Mouse (Mus musculus): Measurements from ENCODE around the gene Sdccag8. TPM values are rescaled to one million over a fixed set of nuclear protein-coding genes. Genes with fewer than 3 reads are reported as not detected.

The Sdccag8 gene
- polyA plus RNA-seq (2017; shearing (Covaris generic)), result 10 to 100 TPM; 18.5 to 26.5 TPM

DNA sequence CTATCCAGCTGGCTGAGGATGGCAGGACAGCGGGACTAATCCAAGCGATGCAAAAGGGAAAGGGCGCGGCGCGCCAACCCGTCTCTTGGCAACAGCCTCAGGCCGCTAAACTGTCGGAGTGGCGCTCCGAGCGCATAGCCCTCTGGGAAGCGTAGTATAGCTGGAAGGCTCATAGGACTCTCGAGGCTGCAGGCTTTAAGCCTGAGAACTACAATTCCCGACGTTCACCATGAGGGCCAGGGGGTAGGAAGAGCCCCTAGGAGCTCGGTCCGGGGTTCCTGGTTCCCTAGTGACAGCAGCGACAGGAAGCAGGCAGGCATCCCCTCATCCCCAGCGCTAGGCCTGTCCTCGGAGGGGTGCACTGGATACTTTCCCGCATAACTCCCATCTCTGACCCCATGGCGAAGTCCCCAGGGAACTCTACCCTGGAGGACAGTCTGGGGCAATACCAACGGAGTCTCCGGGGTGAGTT is at the start of gene Sdccag8:
Gene Sdccag8 (plus strand): TSS at position 70 of the 472 bp plus-strand sequence.

DNA sequence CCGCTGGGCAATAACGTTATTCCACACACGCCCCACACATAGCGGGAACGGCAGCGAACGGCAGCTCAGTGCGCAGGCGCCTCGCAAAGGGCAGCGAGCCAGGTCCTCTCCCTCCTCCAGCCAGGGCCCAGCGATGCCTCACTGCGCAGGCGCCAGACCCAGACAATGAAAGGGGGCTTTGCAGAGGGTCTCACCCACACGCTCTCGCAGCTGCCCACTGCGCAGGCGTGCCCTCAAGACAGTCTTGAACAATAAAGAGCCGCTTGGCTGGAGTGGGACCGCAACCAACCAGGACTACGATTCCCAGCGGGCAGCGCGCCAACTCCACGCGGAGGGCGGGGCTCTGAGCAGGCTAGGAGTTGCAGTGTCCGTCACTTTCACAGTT is 432 bp upstream of the Sdccag8 start, which contains the start of gene Cep170:
Gene Cep170 (minus strand): TSS at position 32 of the 385 bp plus-strand sequence.

Other genes starting within 250 kb of the Sdccag8 start
- 10 to 100 TPM; 12.4 to 18.1 TPM for gene Cep170, start 593 bp upstream of the Sdccag8 start, polyA plus RNA-seq (2017; shearing (Covaris generic))

Measured in activated CD4-positive, CD25-positive, alpha-beta regulatory T cell (primary cell).